Mouse (Mus musculus): ENCODE results near the gene Pacsin2.
"Not testable (repeated sequence)": the region's sequence is repeated elsewhere in the genome, so short reads cannot be mapped to it uniquely, and the experiment has no call there.

Gene Pacsin2

GRCm38 (mm10) chr15:83479818-83480217 lies 15.4 kb upstream of the Pacsin2 start:
- no peak for DNase-seq (ENCODE audit: low spot score in 2 of 2)

DNA sequence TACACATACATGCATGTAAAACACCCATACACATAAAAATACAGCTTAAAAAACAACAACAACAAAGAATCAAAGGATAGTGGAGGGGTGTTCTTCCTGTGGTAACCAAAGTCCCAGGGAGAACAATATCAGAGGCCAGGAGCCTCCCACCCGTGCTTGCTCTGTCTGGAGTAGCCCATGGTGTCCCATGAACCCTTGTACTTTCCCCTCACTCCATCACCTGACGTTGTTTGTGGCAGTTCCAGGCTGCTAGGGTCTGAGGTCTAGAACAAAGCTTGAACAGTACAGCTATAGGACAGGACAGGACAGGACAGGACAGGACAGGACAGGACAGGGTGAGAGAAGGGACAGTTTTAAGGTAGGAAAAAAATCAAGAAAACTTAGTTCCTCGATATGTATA lies 13.7 kb upstream of the Pacsin2 start:
- no peak for DNase-seq (ENCODE audit: low spot score in 2 of 2)

DNA sequence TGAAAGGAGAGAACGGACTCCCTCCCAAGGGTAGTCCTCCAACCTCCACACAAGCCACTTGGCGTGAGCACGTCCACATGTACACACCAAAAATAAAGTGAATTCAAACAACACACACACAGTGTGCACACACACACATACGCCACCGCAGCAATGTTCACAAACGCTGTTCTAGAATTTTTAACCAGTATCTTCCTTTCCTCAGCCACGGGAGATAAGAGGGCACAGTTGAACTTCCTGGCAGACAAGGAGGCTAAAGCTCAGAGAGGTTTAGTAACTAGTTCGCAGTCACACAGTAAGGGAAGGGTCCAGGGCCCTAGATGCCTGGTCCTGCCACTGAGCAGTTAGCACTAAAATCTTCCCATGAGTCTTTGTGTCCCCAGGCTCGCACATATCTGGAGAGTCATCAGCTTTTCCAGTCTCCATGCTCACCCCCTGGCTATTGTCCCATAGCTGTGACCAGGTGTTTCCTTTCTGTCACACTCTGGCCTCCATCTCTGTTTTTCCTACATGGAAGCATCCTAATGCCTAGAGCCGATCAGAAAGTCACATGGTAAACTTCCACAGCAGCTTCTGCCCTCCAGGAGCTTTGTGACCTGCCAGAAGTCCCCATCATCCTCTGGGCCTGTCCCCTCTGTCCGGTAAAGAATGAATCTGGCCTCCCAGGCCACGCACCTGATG lies 12.3 kb upstream of the Pacsin2 start:
- DNase-seq (ENCODE audit: low spot score in 2 of 2), result no peak

DNA sequence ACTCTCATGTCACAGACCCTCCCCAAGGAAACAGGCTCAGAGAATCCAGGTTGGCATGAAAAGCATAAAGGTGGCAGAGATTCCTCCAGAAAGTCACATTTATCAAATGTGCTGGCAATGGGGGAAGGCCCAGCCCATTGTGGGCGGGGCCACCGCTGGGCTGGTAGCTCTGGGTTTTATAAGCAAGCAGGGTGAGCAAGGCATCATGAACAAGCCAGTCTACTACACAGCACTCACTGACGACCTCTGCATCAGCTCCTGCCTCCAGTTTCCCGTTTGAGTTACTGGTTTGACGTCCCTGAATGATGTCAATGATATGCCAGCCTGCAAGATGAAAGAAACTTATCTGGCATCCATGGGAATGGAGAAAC lies 10.0 kb upstream of the Pacsin2 start:
- no peak for DNase-seq (ENCODE audit: low spot score in 2 of 2)

GRCm38 (mm10) chr15:83473832-83474465 lies 9.5 kb upstream of the Pacsin2 start:
- no peak for DNase-seq (ENCODE audit: low spot score in 2 of 2)

- DNase-seq (ENCODE audit: low spot score in 2 of 2), result no peak
Measured at GRCm38 (mm10) chr15:83473251-83473650, 8.8 kb upstream of the Pacsin2 start.

- DNase-seq (ENCODE audit: low spot score in 2 of 2), result no peak
Measured at GRCm38 (mm10) chr15:83471476-83471875, 7.1 kb upstream of the Pacsin2 start.

DNA sequence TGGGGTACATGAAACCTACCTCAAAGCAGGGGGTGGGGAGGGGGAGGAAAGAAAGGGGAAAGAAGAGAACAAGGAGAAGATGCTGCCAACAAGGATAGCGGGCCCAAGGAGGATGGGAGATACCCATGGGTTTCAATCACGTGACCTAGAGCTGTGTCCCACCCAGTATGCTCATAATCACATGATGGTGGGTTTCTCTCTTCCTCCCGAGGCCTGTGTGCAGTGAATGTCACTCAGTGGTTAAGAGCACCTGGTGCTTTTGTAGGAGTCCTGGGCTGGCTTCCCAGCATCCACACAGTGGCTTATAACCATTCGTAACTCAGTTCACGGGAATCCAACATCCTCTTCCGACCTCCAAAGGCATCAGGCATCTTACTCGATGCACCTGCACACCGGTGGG lies 6.0 kb upstream of the Pacsin2 start:
- DNase-seq (ENCODE audit: low spot score in 2 of 2), result no peak

DNA sequence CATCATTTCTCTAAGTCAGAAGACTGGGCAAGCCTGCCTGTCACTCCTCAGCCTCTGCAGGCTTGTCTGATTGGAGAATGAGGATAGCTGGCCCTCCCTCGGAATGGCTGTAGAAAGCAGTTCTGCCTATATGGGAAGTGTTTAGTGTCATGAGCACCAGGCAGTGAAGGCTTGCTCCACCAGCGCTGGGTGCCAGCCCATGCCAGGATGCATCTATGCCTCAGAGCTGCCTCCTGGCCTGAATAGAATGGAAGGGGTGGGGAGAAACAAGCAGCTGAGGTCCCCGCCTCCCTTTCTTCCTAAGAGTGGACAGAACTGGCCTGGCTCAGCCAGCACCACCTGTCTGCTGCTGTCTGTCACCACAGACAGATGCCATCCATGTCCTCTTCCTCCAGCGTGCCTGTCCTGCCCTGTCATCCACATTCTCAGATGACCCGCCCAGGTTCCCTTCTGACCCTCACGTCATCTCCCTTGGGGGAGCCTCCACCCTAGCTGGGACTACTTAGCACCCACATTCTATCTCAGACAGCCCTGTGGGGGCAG lies 4.9 kb upstream of the Pacsin2 start:
- DNase-seq (ENCODE audit: low spot score in 2 of 2), result no peak

DNA sequence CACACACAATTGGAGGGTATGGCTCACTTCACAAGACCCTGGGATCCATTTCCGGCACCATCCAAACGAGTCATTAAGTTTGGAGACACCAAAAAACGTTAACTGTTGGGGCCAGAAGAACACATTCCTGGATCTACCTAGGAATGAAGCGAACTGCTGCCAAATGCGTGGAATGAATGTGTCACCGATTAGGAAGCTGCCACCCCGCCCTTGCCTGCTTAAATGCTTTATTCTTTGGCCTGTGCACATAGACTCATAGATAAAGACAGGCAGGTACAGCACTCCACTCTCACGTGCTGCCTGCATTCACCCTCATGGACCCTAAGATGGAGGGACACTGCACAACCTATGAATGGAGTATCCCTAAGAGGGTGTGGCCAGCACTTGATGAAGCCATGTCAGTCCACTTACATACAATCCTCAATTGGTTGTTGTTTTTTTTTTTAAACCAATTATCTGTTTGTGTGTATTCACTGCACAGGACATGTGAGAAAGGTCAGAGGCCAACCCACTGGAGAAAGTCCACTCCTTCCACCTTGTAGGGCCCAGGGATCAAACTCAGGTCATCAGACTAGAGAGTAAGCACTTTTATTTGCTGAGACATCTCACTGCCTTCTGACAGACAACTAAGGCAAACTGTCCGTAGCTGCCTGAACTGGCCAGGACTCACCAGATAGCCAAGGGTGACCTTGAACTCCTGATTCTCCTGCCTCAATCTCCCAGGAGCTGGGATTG lies 3.0 kb upstream of the Pacsin2 start:
- DNase-seq (ENCODE audit: low spot score in 2 of 2), result no peak

GRCm38 (mm10) chr15:83466331-83466730 lies 1.9 kb upstream of the Pacsin2 start:
- DNase-seq (ENCODE audit: low spot score in 2 of 2), result no peak

DNA sequence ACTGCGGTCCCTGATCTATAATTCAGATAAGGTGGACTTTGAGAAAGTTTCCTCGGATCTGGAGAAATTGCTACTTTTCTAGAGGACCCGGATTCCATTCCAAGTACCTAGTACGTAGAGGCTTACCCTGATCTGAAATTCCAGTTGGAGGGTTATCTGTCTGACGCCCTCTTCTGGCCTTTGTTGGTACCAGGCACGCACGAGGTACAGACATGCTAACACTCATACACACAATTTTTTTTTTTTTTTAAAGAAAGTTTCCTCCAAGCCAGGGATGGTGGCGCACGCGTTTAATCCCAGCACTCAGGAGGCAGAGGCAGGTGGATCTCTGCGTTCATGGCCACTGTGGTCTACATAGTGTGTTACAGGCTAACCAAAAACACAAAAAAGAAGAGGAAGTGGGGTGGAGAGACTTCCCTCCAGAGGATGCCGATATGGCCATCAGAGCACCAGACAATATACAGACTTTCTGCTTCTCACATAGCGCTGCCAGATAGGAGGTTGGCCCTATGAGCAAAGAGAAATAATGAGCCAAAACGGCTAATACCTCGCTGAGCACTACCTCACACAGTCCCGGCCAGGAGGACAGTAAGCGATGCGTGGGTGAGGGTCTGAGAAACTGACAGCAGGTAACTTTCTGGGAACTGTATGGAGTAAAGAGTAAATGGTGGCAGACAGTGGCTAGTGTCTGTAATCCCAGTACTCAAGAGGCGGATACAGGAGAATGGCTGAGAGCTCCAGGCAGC lies 672 bp upstream of the Pacsin2 start:
- DNase-seq (ENCODE audit: low spot score in 2 of 2), result no peak

- DNase-seq (ENCODE audit: low spot score in 2 of 2), result no peak
Measured at GRCm38 (mm10) chr15:83463369-83464082, 880 bp downstream of the Pacsin2 start.

DNA sequence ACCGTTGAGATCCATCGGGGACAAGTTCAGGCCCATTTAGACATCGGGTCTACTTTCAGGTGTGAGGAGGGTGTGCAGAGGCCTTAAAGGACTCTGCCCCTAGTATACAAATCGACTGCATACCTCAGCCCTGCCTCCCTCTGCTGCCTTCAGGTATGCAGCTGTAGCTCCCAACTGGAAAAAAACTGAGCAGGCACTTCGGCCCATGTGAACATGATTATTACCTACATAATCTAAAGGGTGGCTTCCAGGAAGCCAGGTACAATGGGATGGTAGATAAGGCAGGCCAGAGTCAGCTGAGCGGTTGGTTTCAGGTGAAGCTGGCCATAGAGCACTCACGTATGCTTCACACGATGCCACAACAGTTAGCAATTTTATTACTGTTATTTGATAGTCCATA lies 2.1 kb downstream of the Pacsin2 start:
- not testable (repeated sequence) for DNase-seq (ENCODE audit: low spot score in 2 of 2)

DNA sequence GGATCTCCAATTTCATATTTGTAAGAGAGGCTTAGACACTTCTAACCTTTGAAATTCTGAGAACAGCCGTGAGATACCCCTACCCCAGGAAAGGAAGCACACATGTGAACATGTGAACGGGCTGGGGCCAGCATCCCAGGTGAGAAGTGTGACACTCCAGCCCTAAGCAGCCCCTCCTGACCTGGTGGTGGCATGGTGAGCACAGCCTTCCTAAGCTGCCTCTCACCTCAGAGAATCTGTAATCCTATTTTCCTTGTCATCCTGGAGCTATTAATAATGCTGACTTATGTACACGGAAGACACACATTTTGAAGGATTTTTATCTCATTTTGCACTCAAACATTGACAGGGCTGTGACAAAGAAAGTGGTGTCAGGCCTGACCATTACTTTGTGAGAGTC lies 3.5 kb downstream of the Pacsin2 start:
- DNase-seq (ENCODE audit: low spot score in 2 of 2), result no peak

- no peak for DNase-seq (ENCODE audit: low spot score in 2 of 2)
Measured at GRCm38 (mm10) chr15:83457541-83457940, 6.9 kb downstream of the Pacsin2 start.

DNA sequence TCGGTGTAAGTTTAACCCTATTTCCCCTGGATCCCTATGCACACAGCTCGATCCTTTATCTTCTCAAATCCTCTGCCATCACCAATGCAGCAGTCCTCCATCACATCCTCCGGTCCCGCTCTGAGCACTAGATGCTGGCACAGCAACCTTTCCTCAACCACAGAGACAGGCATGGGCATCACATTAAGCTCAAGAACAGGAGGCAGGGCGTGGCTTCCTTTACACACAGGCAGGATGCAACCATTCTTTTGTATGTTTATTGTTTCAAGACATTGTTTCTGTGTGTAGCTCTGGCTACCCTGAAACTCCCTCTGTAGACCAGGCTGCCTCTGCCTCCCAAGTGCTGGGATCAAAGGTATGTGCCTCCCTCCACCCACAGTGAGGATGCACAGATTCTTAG lies 8.8 kb downstream of the Pacsin2 start:
- DNase-seq (ENCODE audit: low spot score in 2 of 2), result no peak

DNA sequence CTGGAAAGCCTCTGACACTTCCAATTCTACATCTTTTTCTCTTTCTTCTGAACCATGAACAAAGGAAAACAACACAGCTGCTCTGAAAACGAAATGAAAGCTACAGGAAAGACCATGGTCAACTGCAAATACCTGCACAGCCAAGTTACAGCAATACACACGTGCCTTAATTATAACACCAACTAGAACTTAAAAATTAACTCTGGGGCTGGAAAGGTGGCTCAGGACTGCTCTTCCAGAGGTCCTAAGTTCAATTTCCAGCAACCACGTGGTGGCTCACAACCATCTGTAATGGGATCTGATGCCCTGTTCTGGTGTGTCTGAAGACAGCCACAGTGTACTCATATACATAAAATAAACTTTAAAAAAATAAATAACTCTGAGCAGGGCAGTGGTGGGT lies 9.4 kb downstream of the Pacsin2 start:
- no peak for DNase-seq (ENCODE audit: low spot score in 2 of 2)

GRCm38 (mm10) chr15:83454419-83454818 lies 10.0 kb downstream of the Pacsin2 start:
- DNase-seq (ENCODE audit: low spot score in 2 of 2), result no peak

- no peak for DNase-seq (ENCODE audit: low spot score in 2 of 2)
Measured at GRCm38 (mm10) chr15:83453879-83454278, 10.5 kb downstream of the Pacsin2 start.

GRCm38 (mm10) chr15:83452219-83452760 lies 12.1 kb downstream of the Pacsin2 start:
- no peak for DNase-seq (ENCODE audit: low spot score in 2 of 2)
